21 mouse cellular contexts compared by ENCODE assay signal in genomic region chr6:100202091-100202490, GRCm38 (mm10).
DNase-seq lines count a peak whose midpoint lies in the region; ATAC-seq and TF ChIP-seq lines count a peak whose summit lies in the region.
"Had no signal": no experiment of that assay in that cellular context is flagged by ENCODE, and none has a peak within 500 bp of the region (broad histone marks: within the 10 kb centered on the region; RNA-seq: fewer than 3 reads in every experiment).

No protein-coding gene starts in this region.

- no peak overlapping the region for H3K27ac ChIP-seq in kidney, adult 2 months (ENCODE audit: insufficient read depth, low read depth, low read length)
- H3K27ac ChIP-seq in limb, embryonic 13.5 days = no peak overlapping the region
- H3K27ac ChIP-seq in stomach, postnatal 0 days (replicated peaks) = no peak overlapping the region
- H3K27ac ChIP-seq in heart, adult 2 months = no peak overlapping the region
- H3K27ac ChIP-seq: embryonic facial prominence, embryonic 13.5 days; forebrain, embryonic 13.5 days; heart, embryonic 10.5 days; hindbrain, embryonic 12.5 days had no signal

- no peaks in the 10 kb centered on the region for H3K9me3 ChIP-seq in limb, embryonic 13.5 days
- no peaks in the 10 kb centered on the region for H3K9me3 ChIP-seq in stomach, postnatal 0 days (ENCODE audit: control insufficient read depth, low read length)
- H3K9me3 ChIP-seq: embryonic facial prominence, embryonic 13.5 days; forebrain, embryonic 13.5 days; heart, embryonic 10.5 days had no signal

- peak; percentile 36 for DNase-seq in kidney, adult 2 months
- no peak for DNase-seq in kidney, postnatal 10 days
- DNase-seq in 3T3-L1 (ENCODE audit: low read depth, low spot score) = peak; percentile 38
- DNase-seq in stomach, postnatal 0 days (ENCODE audit: low spot score) = peak; percentile 50
- no peak for DNase-seq in heart, adult 2 months
- DNase-seq in cerebellum, adult 11 months = no peak
- DNase-seq: adrenal gland, adult 2 months; adrenal gland, postnatal 25 days; cerebellum, adult 8-10 months; cerebellum, postnatal 14 days; forebrain, postnatal 0 days; gastrocnemius, postnatal 25 days; heart, adult 11 months; heart, postnatal 10 days; heart, postnatal 4 days had no signal

- H3K4me2 ChIP-seq in limb, embryonic 13.5 days (replicated peaks) = no peak overlapping the region
- H3K4me2 ChIP-seq in stomach, postnatal 0 days (replicated peaks; ENCODE audit: low read depth) = no peak overlapping the region
- H3K4me2 ChIP-seq: embryonic facial prominence, embryonic 13.5 days; forebrain, embryonic 13.5 days; hindbrain, embryonic 12.5 days had no signal

- no peaks in the 10 kb centered on the region for H3K79me2 ChIP-seq in heart, adult 2 months (replicated peaks; ENCODE audit: control insufficient read depth, insufficient read depth, low read length)

- peaks cover 3% of the 10 kb centered on the region; the same call in 1 of the 2 replicates for H3K4me1 ChIP-seq in kidney, adult 2 months (ENCODE audit: control insufficient read depth, insufficient read depth, low read length)
- peaks cover 41% of the 10 kb centered on the region for H3K4me1 ChIP-seq in limb, embryonic 13.5 days
- H3K4me1 ChIP-seq in stomach, postnatal 0 days (replicated peaks; ENCODE audit: control insufficient read depth, insufficient read depth) = peaks cover 7% of the 10 kb centered on the region
- H3K4me1 ChIP-seq in heart, adult 2 months (ENCODE audit: control insufficient read depth, insufficient read depth, low read length) = peaks cover 4% of the 10 kb centered on the region; the same call in 1 of the 2 replicates

- 0 out of 2 replicates have a peak, but pooled peaks have one; percentile 21 for ATAC-seq in limb, embryonic 13.5 days (ENCODE audit: low FRiP score, low read depth)
- no peak for ATAC-seq in stomach, postnatal 0 days (ENCODE audit: low FRiP score, low TSS enrichment)
- ATAC-seq: forebrain, embryonic 13.5 days; forebrain, postnatal 0 days; hindbrain, embryonic 16.5 days had no signal

- TF ChIP-seq CTCF in kidney, adult 2 months (conservative IDR thresholded peaks at IDR 0.05; ENCODE audit: insufficient read depth, insufficient read length, low read depth, low read length) = no peak
- no peak for TF ChIP-seq CTCF in stomach, postnatal 0 days (IDR thresholded peaks at IDR 0.05; ENCODE audit: low read depth)
- TF ChIP-seq CTCF in heart, adult 2 months (IDR thresholded peaks at IDR 0.05) = no peak

- no peak for TF ChIP-seq POLR2A in kidney, adult 2 months (IDR thresholded peaks at IDR 0.05; ENCODE audit: low read depth, low read length)
- TF ChIP-seq POLR2A in heart, adult 2 months (IDR thresholded peaks at IDR 0.05; ENCODE audit: insufficient read depth, low read depth, low read length) = no peak

- no peak overlapping the region for H3K4me3 ChIP-seq in kidney, adult 2 months (ENCODE audit: insufficient read depth, low read depth, low read length)
- no peak overlapping the region for H3K4me3 ChIP-seq in limb, embryonic 13.5 days
- H3K4me3 ChIP-seq in stomach, postnatal 0 days (ENCODE audit: low read depth, low read length) = no peak overlapping the region
- no peak overlapping the region for H3K4me3 ChIP-seq in heart, adult 2 months
- H3K4me3 ChIP-seq: embryonic facial prominence, embryonic 13.5 days; forebrain, embryonic 13.5 days; heart, embryonic 10.5 days; hindbrain, embryonic 12.5 days had no signal

- TF ChIP-seq EP300 in stomach, postnatal 0 days (optimal IDR thresholded peaks at IDR 0.05) = no peak
- no peak for TF ChIP-seq EP300 in heart, adult 2 months (IDR thresholded peaks at IDR 0.05; ENCODE audit: insufficient read depth, low read depth, low read length)

- H3K9ac ChIP-seq in limb, embryonic 13.5 days = no peak overlapping the region
- H3K9ac ChIP-seq in stomach, postnatal 0 days (ENCODE audit: low read length) = no peak overlapping the region
- H3K9ac ChIP-seq in heart, adult 2 months (ENCODE audit: low read depth, low read length) = no peak overlapping the region
- H3K9ac ChIP-seq: embryonic facial prominence, embryonic 13.5 days; forebrain, embryonic 13.5 days; forebrain, postnatal 0 days; hindbrain, embryonic 12.5 days had no signal

- WGBS in kidney, adult 2 months = 54% methylated on average over 1 of the region's 1 CpGs
- 28% methylated on average over 1 of the region's 1 CpGs for WGBS in limb, embryonic 13.5 days
- WGBS in stomach, postnatal 0 days = 6% methylated on average over 1 of the region's 1 CpGs
- 65% methylated on average over 1 of the region's 1 CpGs for WGBS in heart, adult 2 months

- intact Hi-C loops in heart, adult 2 months (cut with DNase I) = no loop called here

- H3K27me3 ChIP-seq in kidney, adult 2 months (replicated peaks; ENCODE audit: control insufficient read depth, insufficient read depth, low read length) = no peaks in the 10 kb centered on the region
- H3K27me3 ChIP-seq in limb, embryonic 13.5 days = peaks cover 40% of the 10 kb centered on the region
- H3K27me3 ChIP-seq in stomach, postnatal 0 days (ENCODE audit: control insufficient read depth, insufficient read depth, low read length) = no peaks in the 10 kb centered on the region
- H3K27me3 ChIP-seq in heart, adult 2 months (ENCODE audit: control insufficient read depth, insufficient read depth, low read length) = no peaks in the 10 kb centered on the region

- H3K36me3 ChIP-seq in kidney, adult 2 months (ENCODE audit: control insufficient read depth, insufficient read depth, low read length) = no peaks in the 10 kb centered on the region
- H3K36me3 ChIP-seq in limb, embryonic 13.5 days = no peaks in the 10 kb centered on the region
- no peaks in the 10 kb centered on the region for H3K36me3 ChIP-seq in stomach, postnatal 0 days (ENCODE audit: control insufficient read depth, insufficient read depth, low read length)
- no peaks in the 10 kb centered on the region for H3K36me3 ChIP-seq in heart, adult 2 months (ENCODE audit: control insufficient read depth, insufficient read depth, low read length)
- H3K36me3 ChIP-seq: embryonic facial prominence, embryonic 13.5 days; heart, embryonic 10.5 days; hindbrain, embryonic 12.5 days had no signal

Comparison
In these comparisons a context has a peak if more than half of its experiments do, and no peak if none do; other contexts are left out.
1. DNase-seq: peak in kidney, adult 2 months (single experiment), 3T3-L1 (single experiment) and stomach, postnatal 0 days (single experiment); none in kidney, postnatal 10 days (single experiment), heart, adult 2 months (0 of 2) and cerebellum, adult 11 months (single experiment).